Mouse (Mus musculus): ENCODE data around the gene Tkfc.

DNA sequence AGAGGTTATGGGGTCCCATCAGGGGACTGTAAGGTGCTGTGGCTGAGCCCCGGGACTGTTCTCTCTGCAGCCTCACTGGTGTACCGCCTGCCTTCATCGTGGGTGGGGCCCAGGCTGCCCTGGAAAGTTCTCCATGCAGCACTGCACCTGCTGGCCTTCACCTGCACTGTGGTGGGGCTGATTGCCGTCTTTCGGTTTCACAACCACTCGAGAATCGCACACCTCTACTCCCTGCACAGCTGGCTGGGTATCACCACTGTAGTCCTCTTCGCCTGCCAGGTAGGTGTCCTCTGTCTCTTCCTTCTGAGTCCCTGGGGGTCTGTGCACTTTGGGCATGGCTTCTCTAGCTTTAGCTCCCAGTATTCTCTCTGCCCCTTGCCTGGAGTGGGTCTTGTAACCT, 20.3 kb downstream of the Tkfc start:
- TF ChIP-seq CTCF (IDR thresholded peaks at IDR 0.05; ENCODE audit: low read depth) (no peak), EP300 (optimal IDR thresholded peaks at IDR 0.05) (no peak)
